Mouse (Mus musculus) heart, embryonic 16.5 days (tissue): ENCODE measurements around the gene Clec4d. TPM values are rescaled to one million over a fixed set of nuclear protein-coding genes. Genes with fewer than 3 reads are reported as not detected.
"Not testable (repeated sequence)": the region's sequence is repeated elsewhere in the genome, so short reads cannot be mapped to it uniquely, and the experiment has no call there.

ENCODE experiments used
- ATAC-seq: fragments of 200-750 bp; cut with Nextera tagmentation; replicated peaks from 2 replicates; pipeline ENCODE4 v1.8.0; 2017; ENCODE audit warnings: moderate number of reproducible peaks; ENCODE audit not compliant: insufficient read depth, low FRiP score; ENCODE audit errors: extremely low read depth
- H3K27ac ChIP-seq: fragments of 300-500 bp; sonication (generic); 2 replicates; pipeline ENCODE4 v1.5.1; 2014; ENCODE audit warnings: mild to moderate bottlenecking, low read length, control low read depth, moderate library complexity
- H3K27me3 ChIP-seq: fragments of 300-500 bp; sonication (generic); 2 replicates; pipeline ENCODE4 v1.6.1; 2014; ENCODE audit warnings: low read length, mixed read lengths; ENCODE audit not compliant: control insufficient read depth, insufficient read depth
- H3K36me3 ChIP-seq: fragments of 300-500 bp; sonication (generic); 2 replicates; pipeline ENCODE4 v1.6.1; 2014; ENCODE audit not compliant: control insufficient read depth, insufficient read depth
- H3K4me1 ChIP-seq: fragments of 300-500 bp; sonication (generic); 2 replicates; pipeline ENCODE4 v1.6.1; 2014; ENCODE audit warnings: low read length, mixed read lengths; ENCODE audit not compliant: control insufficient read depth, insufficient read depth
- H3K4me2 ChIP-seq: fragments of 300-500 bp; sonication (generic); 2 replicates; pipeline ENCODE4 v1.6.1; 2014; ENCODE audit warnings: low read depth, mild to moderate bottlenecking, control low read depth, low read length
- H3K4me3 ChIP-seq: fragments of 300-500 bp; sonication (generic); 2 replicates; pipeline ENCODE4 v1.5.1; 2014; ENCODE audit warnings: mild to moderate bottlenecking, control low read depth, low read length
- H3K9ac ChIP-seq: fragments of 300-500 bp; sonication (generic); 2 replicates; pipeline ENCODE4 v1.6.1; 2014; ENCODE audit warnings: low read length, control low read depth
- H3K9me3 ChIP-seq: fragments of 300-500 bp; sonication (generic); replicated peaks from 2 replicates; pipeline ENCODE4 v1.6.1; 2016; ENCODE audit warnings: low read length; ENCODE audit not compliant: control insufficient read depth
- WGBS: fragments of 180-500 bp; shearing (Covaris S2); extraction: QIAGEN DNeasy Blood & Tissue Kit; methylation state at CpG from one replicate; pipeline ENCODE4 v1.1.7; 2014; 5-methylcytosine and 5-hydroxymethylcytosine counted together
- polyA plus RNA-seq: library from polyadenylated mRNA; unstranded; fragments of >200 nt; fragmentation: Nextera tagmentation; extraction: Ambion mirVana; gene quantifications from 2 replicates; pipeline ENCODE4 v1.2.1, GENCODE M21; 2015

Gene Clec4d
- 0.11 and 0.44 TPM in 2 replicates for polyA plus RNA-seq

GRCm38 (mm10) chr6:123261555-123262161, at the start of gene Clec4d:
Gene Clec4d, plus strand, starts transcription at chr6:123262111.
- Histone ChIP-seq H3K27ac (no peak within 1 kb of the TSS), H3K27me3 (no peaks in the 10 kb centered on the region), H3K9ac (no peak within 1 kb of the TSS), H3K36me3 (no peaks in the 10 kb centered on the region), H3K4me1 (no peaks in the 10 kb centered on the region), H3K4me3 (no peak within 1 kb of the TSS), H3K4me2 (no peak within 1 kb of the TSS), H3K9me3 (no peaks in the 10 kb centered on the region; the same call in 1 of the 2 replicates)
- ATAC-seq: no peak
- 62% methylated on average over 4 of the region's 4 CpGs for WGBS

DNA sequence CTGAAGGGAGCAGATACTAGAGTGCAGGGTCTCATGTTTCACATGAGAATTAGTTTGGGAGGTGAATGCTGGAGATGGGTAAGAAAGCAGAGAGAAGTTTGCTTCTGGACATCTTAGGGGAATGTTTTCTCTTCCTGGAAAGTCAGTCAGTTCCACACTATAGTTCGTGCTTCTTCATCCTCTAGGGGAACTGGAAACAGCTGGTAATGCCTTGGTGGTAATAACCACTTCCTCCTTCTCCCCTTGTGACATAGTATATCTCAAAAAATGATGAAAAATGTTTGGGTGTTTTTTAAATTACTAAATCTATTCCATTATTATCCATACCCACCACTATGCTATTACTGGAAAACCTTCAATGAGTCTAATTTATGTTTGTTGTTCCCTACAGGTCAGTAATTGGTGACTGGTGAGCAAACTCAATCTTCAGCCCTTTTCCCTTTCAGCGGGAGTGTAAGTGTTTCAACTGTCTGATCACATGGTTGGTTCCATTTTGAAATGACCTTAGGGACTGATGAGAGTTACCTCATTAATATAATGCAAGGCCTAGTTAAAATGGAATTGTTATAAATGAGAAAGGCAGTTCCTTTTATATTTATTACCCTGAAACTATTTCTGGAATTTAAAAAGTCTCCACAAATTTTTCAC, 34.3 kb upstream of the Clec4d start:
- WGBS: 54% methylated on average over 2 of the region's 2 CpGs
- no peak for ATAC-seq
- no peak overlapping the region for H3K9ac ChIP-seq
- H3K4me2 ChIP-seq: no peak overlapping the region
- no peaks in the 10 kb centered on the region for H3K36me3 ChIP-seq
- no peaks in the 10 kb centered on the region for H3K4me1 ChIP-seq
- no peak overlapping the region for H3K4me3 ChIP-seq
- H3K27me3 ChIP-seq: no peaks in the 10 kb centered on the region
- H3K9me3 ChIP-seq: no peaks in the 10 kb centered on the region
- H3K27ac ChIP-seq: no peak overlapping the region

GRCm38 (mm10) chr6:123229644-123230043, 32.3 kb upstream of the Clec4d start, which contains the start of gene Clec4n:
Gene Clec4n, plus strand, starts transcription at chr6:123229843.
- no peak for ATAC-seq
- H3K4me2 ChIP-seq: no peak within 1 kb of the TSS
- no peaks in the 10 kb centered on the region for H3K36me3 ChIP-seq
- 0 out of 2 replicates have a peak, but pooled peaks cover 2% of the 10 kb centered on the region for H3K9me3 ChIP-seq
- no peak within 1 kb of the TSS for H3K27ac ChIP-seq
- no peak within 1 kb of the TSS for H3K4me3 ChIP-seq
- 53% methylated on average over 3 of the region's 3 CpGs for WGBS
- no peak within 1 kb of the TSS for H3K9ac ChIP-seq
- H3K27me3 ChIP-seq: no peaks in the 10 kb centered on the region
- H3K4me1 ChIP-seq: no peaks in the 10 kb centered on the region

DNA sequence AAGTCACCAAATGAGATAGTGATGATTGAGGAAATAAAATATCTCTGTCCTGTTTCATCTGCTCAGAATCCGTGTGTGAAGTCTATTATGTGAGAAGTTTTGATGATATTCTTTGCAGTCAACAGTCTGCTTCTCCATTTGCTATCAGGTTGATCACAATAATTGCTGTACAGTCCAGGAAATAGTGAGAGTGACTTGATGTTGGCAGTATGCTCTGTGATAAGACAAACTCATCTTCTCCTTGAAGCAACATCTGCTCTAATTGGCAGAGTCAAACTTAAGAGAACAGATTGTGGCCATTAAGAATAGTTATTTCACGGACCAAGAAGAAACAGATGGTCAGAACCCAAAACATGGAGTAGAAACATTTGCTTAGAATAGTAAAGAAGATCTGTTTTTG, 30.8 kb upstream of the Clec4d start:
- ATAC-seq: no peak
- Histone ChIP-seq H3K4me3 (no peak overlapping the region), H3K4me2 (no peak overlapping the region), H3K4me1 (no peaks in the 10 kb centered on the region), H3K27me3 (no peaks in the 10 kb centered on the region), H3K36me3 (no peaks in the 10 kb centered on the region), H3K9me3 (0 out of 2 replicates have a peak, but pooled peaks cover 2% of the 10 kb centered on the region), H3K27ac (no peak overlapping the region), H3K9ac (no peak overlapping the region)
- 61% methylated on average over 2 of the region's 2 CpGs for WGBS

- Histone ChIP-seq H3K27ac (no peak overlapping the region), H3K9me3 (0 out of 2 replicates have a peak, but pooled peaks cover 2% of the 10 kb centered on the region), H3K9ac (no peak overlapping the region), H3K36me3 (no peaks in the 10 kb centered on the region), H3K4me2 (no peak overlapping the region), H3K27me3 (no peaks in the 10 kb centered on the region), H3K4me3 (no peak overlapping the region), H3K4me1 (no peaks in the 10 kb centered on the region)
- no peak for ATAC-seq
Observed at GRCm38 (mm10) chr6:123237582-123237981, 24.3 kb upstream of the Clec4d start.

- no peak overlapping the region for H3K4me3 ChIP-seq
- no peaks in the 10 kb centered on the region for H3K27me3 ChIP-seq
- H3K36me3 ChIP-seq: no peaks in the 10 kb centered on the region
- H3K4me2 ChIP-seq: no peak overlapping the region
- no peak overlapping the region for H3K27ac ChIP-seq
- no peak for ATAC-seq
- no peaks in the 10 kb centered on the region; the same call in 1 of the 2 replicates for H3K9me3 ChIP-seq
- H3K4me1 ChIP-seq: no peaks in the 10 kb centered on the region
- H3K9ac ChIP-seq: no peak overlapping the region
- 75% methylated on average over 5 of the region's 5 CpGs for WGBS
Observed at GRCm38 (mm10) chr6:123244201-123244600, 17.7 kb upstream of the Clec4d start.

DNA sequence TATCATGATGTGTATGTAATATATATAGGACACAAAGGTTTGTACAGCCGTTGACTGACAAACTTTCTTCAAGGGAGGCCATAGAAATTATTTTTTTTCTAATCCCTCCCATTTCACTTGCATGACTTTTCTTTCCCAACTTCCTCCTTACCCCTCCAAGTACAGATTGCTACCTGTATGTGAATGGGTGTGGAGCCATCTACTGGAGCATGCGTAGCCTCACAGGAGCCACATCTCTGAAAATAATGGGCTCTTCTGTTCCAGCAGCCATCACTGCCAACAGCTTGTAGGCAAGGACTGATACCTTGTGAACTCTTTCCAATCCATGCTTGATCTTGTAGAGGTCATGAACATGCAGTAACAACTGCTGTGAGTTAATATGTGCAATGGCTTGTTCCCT, 13.0 kb upstream of the Clec4d start:
- H3K36me3 ChIP-seq, H3K4me1 ChIP-seq, H3K9me3 ChIP-seq, H3K27ac ChIP-seq, H3K4me2 ChIP-seq, ATAC-seq, H3K9ac ChIP-seq, H3K27me3 ChIP-seq, H3K4me3 ChIP-seq: not testable (repeated sequence)
- 73% methylated on average over 2 of the region's 2 CpGs for WGBS

DNA sequence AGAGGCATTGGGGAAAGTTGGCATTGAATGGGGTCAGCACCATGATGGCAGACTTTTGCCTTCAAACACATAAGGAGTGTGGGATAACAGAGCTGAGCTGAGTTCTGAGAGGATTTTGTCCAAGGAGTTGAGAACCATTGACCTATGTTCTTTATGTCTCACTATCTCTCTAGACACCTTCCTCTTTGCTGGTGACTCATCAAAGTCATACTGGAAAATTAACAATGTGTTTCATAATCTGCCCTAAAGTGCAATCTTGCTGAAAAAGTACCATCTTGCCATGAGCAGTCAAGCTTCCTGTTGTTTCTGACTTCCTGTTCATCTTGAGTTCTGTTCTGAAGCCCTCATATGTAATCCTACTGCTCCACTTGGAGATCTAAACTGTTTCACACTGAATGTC, 9.2 kb upstream of the Clec4d start:
- H3K9ac ChIP-seq: no peak overlapping the region

DNA sequence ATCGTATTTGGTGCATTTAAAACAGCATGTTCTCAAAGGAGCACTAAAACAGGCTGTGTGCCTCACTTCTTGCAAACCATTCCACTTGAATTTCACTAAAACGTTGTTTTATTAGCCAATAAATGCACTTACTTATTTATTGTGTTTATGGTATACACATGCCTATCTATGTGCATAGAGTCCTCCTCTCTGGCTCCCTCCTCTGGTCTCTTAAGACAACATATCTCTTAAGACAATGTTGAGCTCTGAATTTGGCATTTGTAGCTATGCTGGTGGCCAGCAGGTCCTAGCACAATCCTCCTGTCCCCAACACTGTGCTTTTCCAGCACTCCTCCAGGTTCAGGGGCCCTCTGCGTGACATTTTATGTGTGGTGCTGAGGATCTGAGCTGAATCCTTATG, 3.0 kb upstream of the Clec4d start:
- ATAC-seq: no peak
- Histone ChIP-seq H3K27ac (no peak overlapping the region), H3K27me3 (no peaks in the 10 kb centered on the region), H3K4me1 (no peaks in the 10 kb centered on the region), H3K9me3 (no peaks in the 10 kb centered on the region; the same call in 1 of the 2 replicates), H3K4me3 (no peak overlapping the region), H3K36me3 (no peaks in the 10 kb centered on the region), H3K4me2 (no peak overlapping the region), H3K9ac (no peak overlapping the region)
- 70% methylated on average over 3 of the region's 3 CpGs for WGBS

More for the DNA sequence above, 9.2 kb upstream of the Clec4d start:
- no peaks in the 10 kb centered on the region for H3K36me3 ChIP-seq
- no peaks in the 10 kb centered on the region; the same call in 1 of the 2 replicates for H3K9me3 ChIP-seq
- no peak overlapping the region for H3K4me3 ChIP-seq
- no peak for ATAC-seq
- H3K27me3 ChIP-seq: no peaks in the 10 kb centered on the region
- no peak overlapping the region for H3K4me2 ChIP-seq
- H3K4me1 ChIP-seq: no peaks in the 10 kb centered on the region
- H3K27ac ChIP-seq: no peak overlapping the region
